Mouse (Mus musculus) cerebellum, adult 2 months (tissue): ENCODE measurements around the gene Hmgcl. TPM values are rescaled to one million over a fixed set of nuclear protein-coding genes. Genes with fewer than 3 reads are reported as not detected.

Experiments used
- DNase-seq, 2 experiments: peaks; one replicate each; pipeline ENCODE4 v3.0.0; 2021
- H3K27ac ChIP-seq: fragments of 200-500 bp; 2 replicates; pipeline ENCODE4 v1.5.1; 2012; ENCODE audit warnings: low read length, control low read depth, inconsistent platforms; ENCODE audit not compliant: insufficient read depth
- H3K27me3 ChIP-seq: fragments of 200-500 bp; 2 replicates; pipeline ENCODE4 v1.6.1; 2012; ENCODE audit warnings: inconsistent platforms, mild to moderate bottlenecking, low read length, moderate library complexity; ENCODE audit not compliant: control insufficient read depth, insufficient read depth
- H3K4me1 ChIP-seq: fragments of 200-500 bp; 2 replicates; pipeline ENCODE4 v1.6.1; 2011; ENCODE audit warnings: low read length; ENCODE audit not compliant: control insufficient read depth, insufficient read depth
- H3K4me3 ChIP-seq: fragments of 200-500 bp; replicated peaks from 2 replicates; pipeline ENCODE3; 2011; ENCODE audit warnings: mild to moderate bottlenecking, low read depth, low read length, control low read depth; ENCODE audit not compliant: insufficient read depth
- CTCF ChIP-seq: fragments of 200-500 bp; IDR thresholded peaks from 2 replicates; pipeline ENCODE4 v1.5.1; 2011; ENCODE audit warnings: low read depth, mild to moderate bottlenecking, control low read depth, low read length, moderate library complexity, borderline replicate concordance; ENCODE audit not compliant: insufficient read depth
- POLR2A ChIP-seq: fragments of 200-500 bp; IDR thresholded peaks from 2 replicates; pipeline ENCODE4 v1.6.1; 2011; ENCODE audit warnings: low read length, control low read depth, borderline replicate concordance; ENCODE audit not compliant: insufficient read depth
- WGBS: fragments of 180-500 bp; shearing (Covaris S2); methylation state at CpG from one replicate; pipeline ENCODE4 v1.1.7; 2018; 5-methylcytosine and 5-hydroxymethylcytosine counted together
- polyA plus RNA-seq: library from polyadenylated mRNA; depleted of rRNA; stranded (reverse); fragments of >200 nt; gene quantifications from 2 replicates; pipeline ENCODE4 v1.2.3, GENCODE M21; 2012

Hmgcl gene
- polyA plus RNA-seq, 1 experiment, result 86.9 TPM

DNA sequence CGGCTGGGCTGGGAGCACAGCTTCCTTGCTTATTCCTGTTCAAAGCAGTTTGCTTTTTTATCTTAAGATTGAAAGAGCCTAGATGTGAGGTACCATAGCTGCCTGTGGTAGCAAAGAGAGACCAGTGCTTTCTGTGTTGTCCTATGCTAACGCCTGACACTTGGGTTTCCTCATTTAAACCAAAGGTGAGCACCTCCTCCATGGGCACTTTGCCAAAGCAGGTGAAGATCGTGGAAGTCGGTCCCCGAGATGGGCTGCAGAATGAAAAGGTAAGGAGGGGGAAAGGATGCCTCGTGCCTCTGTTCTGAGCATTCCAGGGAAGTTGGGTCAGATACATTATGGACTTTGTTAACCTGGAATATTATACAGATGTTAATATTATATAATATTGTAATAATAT, 4.1 kb downstream of the Hmgcl start:
- peak overlapping the region; percentile 62 for H3K4me3 ChIP-seq
- WGBS, result 22% methylated on average over 6 of the region's 6 CpGs
- TF ChIP-seq CTCF, result no peak
- no peak for TF ChIP-seq POLR2A
- DNase-seq, result peak; percentile 50
- H3K4me1 ChIP-seq, result peaks cover 15% of the 10 kb centered on the region; the same call in 1 of the 2 replicates
- no peaks in the 10 kb centered on the region for H3K27me3 ChIP-seq
- H3K27ac ChIP-seq, result peak overlapping the region; percentile 83

DNA sequence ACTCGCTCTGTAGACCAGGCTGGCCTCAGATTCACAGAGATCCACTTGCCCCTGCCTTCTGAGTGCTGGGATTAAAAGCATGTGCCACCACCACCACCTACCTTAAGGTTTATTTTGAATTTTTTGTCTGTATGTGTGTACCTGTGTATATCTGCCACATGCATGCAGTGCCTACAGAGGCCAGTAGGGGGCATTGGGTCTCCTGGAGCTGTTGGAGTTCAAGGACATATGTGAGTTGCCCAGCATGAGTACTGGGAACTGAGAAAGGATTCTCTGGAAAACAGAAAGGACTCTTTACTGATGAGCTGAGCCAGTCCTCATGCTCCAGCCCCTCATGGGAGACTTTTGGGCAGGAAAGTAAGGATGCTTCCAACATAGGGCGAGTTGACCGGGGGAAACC, 5.3 kb downstream of the Hmgcl start:
- Histone ChIP-seq H3K27ac (peak overlapping the region; percentile 47; the same call in 1 of the 2 replicates), H3K4me1 (peaks cover 15% of the 10 kb centered on the region; the same call in 1 of the 2 replicates), H3K4me3 (no peak overlapping the region), H3K27me3 (no peaks in the 10 kb centered on the region)
- peak in 1 of 2 experiments; percentile 33 for DNase-seq
- no peak for TF ChIP-seq POLR2A
- TF ChIP-seq CTCF, result no peak
- 89% methylated on average over 3 of the region's 3 CpGs for WGBS

DNA sequence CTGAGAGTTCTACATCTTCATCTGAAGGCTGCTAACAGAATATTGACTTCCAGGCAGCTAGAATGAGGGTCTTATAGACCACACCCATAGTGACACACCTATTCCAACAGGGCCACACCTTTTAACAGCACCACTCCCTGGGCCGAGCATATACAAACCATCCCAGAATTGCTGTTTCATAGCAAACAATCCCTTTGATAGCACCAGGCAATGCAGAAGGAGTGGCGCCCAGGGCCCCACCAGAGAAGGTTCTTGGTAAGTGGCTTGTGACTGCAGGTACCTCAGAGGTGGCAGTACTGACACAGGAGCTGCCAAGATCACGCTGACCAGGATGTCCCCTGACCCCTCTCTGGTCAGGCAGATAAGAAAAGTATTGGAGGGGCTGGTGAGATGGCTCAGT, 6.9 kb downstream of the Hmgcl start:
- H3K4me3 ChIP-seq, result no peak overlapping the region
- H3K4me1 ChIP-seq, result peaks cover 12% of the 10 kb centered on the region; the same call in 1 of the 2 replicates
- H3K27me3 ChIP-seq, result no peaks in the 10 kb centered on the region
- H3K27ac ChIP-seq, result no peak overlapping the region
- TF ChIP-seq POLR2A (no peak), CTCF (no peak)
- WGBS, result 94% methylated on average over 3 of the region's 3 CpGs
- no peak for DNase-seq

DNA sequence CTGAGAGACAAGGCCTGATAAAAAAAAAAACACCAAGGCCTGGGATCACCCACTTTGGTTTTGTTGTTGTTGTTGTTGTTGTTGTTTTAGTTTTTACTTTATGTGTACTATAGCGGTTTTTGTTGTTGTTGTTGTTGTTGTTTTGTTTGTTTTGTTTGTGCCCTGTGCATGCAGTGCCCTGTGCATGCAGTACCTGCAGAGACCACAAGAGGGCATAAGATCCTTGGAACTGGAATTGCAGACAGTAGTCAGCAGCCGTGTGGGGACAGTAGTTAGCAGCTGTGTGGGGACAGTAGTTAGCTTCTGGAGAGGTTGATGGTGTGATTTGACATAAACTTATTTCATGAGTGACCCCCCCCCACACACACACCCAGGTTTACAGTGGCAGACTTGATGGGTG, 8.0 kb downstream of the Hmgcl start:
- H3K4me3 ChIP-seq, result no peak overlapping the region
- DNase-seq, result peak; percentile 67 to 79
- H3K27me3 ChIP-seq, result no peaks in the 10 kb centered on the region
- 5% methylated on average over 2 of the region's 2 CpGs for WGBS
- peaks cover 11% of the 10 kb centered on the region; the same call in 1 of the 2 replicates for H3K4me1 ChIP-seq
- H3K27ac ChIP-seq, result no peak overlapping the region
- no peak for TF ChIP-seq POLR2A
- peak; percentile 85 for TF ChIP-seq CTCF

DNA sequence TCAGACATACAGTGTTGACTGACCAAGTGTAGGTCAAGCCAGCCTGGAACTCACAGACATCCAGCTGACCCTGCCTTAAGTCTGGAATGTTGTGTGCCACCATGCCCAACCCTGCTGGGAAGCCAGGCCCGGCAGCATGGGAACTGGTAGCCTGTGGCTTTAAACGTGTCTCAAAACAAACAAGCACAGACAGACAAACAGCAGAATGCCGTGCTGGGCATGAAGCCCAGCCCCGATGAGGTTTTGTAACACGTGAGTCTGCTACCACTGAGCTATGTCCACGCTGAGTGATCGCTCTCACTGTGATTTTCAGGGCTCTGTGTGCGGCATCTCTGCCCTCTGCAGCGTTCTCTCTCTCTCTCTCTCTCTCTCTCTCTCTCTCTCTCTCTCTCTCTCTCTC, 9.6 kb downstream of the Hmgcl start:
- no peak for DNase-seq
- TF ChIP-seq CTCF (no peak), POLR2A (no peak)
- no peak overlapping the region for H3K4me3 ChIP-seq
- peaks cover 9% of the 10 kb centered on the region; the same call in 1 of the 2 replicates for H3K4me1 ChIP-seq
- H3K27ac ChIP-seq, result no peak overlapping the region
- H3K27me3 ChIP-seq, result no peaks in the 10 kb centered on the region
- 40% methylated on average over 9 of the region's 9 CpGs for WGBS

DNA sequence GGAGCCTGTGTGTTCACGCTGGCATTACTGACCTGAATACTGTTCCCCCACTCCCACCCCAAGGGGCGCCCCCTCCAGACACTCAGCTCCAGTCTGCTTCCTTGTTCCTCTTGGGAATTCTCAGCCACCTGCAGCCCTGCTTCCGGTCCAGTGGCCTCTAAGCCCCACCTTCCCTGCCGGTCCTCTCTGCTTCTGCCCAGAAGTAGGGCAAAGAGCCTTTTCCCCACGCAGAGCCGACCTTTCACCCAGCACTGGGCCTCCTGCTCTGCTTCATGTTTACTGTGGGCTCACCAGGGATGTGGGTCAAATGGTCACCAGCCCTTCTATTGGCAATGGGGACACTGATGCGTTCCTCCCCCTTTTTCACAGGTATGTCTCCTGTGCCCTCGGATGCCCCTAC, 12.1 kb downstream of the Hmgcl start:
- H3K4me3 ChIP-seq, result no peak overlapping the region
- TF ChIP-seq CTCF (no peak), POLR2A (no peak)
- H3K4me1 ChIP-seq, result peaks cover 6% of the 10 kb centered on the region; the same call in 1 of the 2 replicates
- H3K27ac ChIP-seq, result no peak overlapping the region
- H3K27me3 ChIP-seq, result no peaks in the 10 kb centered on the region
- no peak for DNase-seq
- WGBS, result 58% methylated on average over 8 of the region's 8 CpGs

- peak; percentile 95 for TF ChIP-seq CTCF
- no peak for TF ChIP-seq POLR2A
- no peaks in the 10 kb centered on the region for H3K27me3 ChIP-seq
- WGBS, result 22% methylated on average over 5 of the region's 5 CpGs
- DNase-seq, result peak; percentile 74 to 84
- no peak overlapping the region for H3K4me3 ChIP-seq
- H3K27ac ChIP-seq, result no peak overlapping the region
- peaks cover 6% of the 10 kb centered on the region; the same call in 1 of the 2 replicates for H3K4me1 ChIP-seq
Observed at GRCm38 (mm10) chr4:135960717-135961116, 14.5 kb downstream of the Hmgcl start.

- DNase-seq, result no peak
- no peaks in the 10 kb centered on the region for H3K27me3 ChIP-seq
- TF ChIP-seq POLR2A (no peak), CTCF (no peak)
- no peak overlapping the region for H3K27ac ChIP-seq
- peaks cover 6% of the 10 kb centered on the region; the same call in 1 of the 2 replicates for H3K4me1 ChIP-seq
- H3K4me3 ChIP-seq, result no peak overlapping the region
- 86% methylated on average over 5 of the region's 5 CpGs for WGBS
Observed at GRCm38 (mm10) chr4:135961709-135962108, 15.5 kb downstream of the Hmgcl start.
